Mouse (Mus musculus): ENCODE measurements around the gene Pkd1. TPM values are rescaled to one million over a fixed set of nuclear protein-coding genes. Genes with fewer than 3 reads are reported as not detected.
A peak's percentile ranks its signal among the peaks of the same experiment; 100 is the strongest.

Gene Pkd1
- polyA plus RNA-seq, 1 experiment from 2014 or later = 20.5 TPM

DNA sequence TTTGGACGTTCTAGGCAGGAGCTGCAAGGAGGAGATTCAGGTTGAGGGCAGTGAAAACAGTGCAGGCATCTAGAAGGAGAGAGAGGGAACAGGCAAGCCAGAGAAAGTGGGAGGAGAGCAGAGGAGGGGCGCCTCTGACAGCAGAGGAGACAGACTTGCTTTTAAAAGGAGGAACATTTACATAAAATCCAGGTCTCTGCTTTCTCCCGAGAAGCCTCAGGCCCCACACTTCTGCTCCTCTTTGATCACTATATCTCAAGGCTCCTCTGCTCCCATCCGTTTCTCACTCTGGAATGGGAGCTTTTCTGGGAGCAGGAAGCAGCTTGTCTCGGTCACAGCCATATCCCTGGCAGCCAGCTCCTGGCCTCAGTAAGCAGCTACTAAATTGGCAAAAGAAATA, 14.3 kb upstream of the Pkd1 start:
- Histone ChIP-seq H3K4me1 (peaks cover 28% of the 10 kb centered on the region), H3K27ac (no peak overlapping the region), H3K4me2 (replicated peaks) (no peak overlapping the region), H3K36me3 (0 out of 2 replicates have a peak, but pooled peaks cover under 1% of the 10 kb centered on the region), H3K4me3 (no peak overlapping the region), H3K9me3 (replicated peaks) (no peaks in the 10 kb centered on the region), H3K27me3 (no peaks in the 10 kb centered on the region), H3K9ac (no peak overlapping the region)
- 60% methylated on average over 5 of the region's 5 CpGs for WGBS
- ATAC-seq (ENCODE audit: low FRiP score) = no peak

GRCm38 (mm10) chr17:24537536-24537935, 12.1 kb upstream of the Pkd1 start:
- WGBS = 42% methylated on average over 3 of the region's 3 CpGs
- no peak overlapping the region for H3K27ac ChIP-seq
- H3K36me3 ChIP-seq = no peaks in the 10 kb centered on the region
- no peak overlapping the region for H3K4me3 ChIP-seq
- no peaks in the 10 kb centered on the region for H3K27me3 ChIP-seq
- peak overlapping the region; percentile 8; the same call in 1 of the 2 replicates for H3K9ac ChIP-seq
- ATAC-seq (ENCODE audit: low FRiP score) = no peak
- H3K4me2 ChIP-seq (replicated peaks) = no peak overlapping the region
- peaks cover 14% of the 10 kb centered on the region for H3K4me1 ChIP-seq
- no peaks in the 10 kb centered on the region for H3K9me3 ChIP-seq (replicated peaks)

DNA sequence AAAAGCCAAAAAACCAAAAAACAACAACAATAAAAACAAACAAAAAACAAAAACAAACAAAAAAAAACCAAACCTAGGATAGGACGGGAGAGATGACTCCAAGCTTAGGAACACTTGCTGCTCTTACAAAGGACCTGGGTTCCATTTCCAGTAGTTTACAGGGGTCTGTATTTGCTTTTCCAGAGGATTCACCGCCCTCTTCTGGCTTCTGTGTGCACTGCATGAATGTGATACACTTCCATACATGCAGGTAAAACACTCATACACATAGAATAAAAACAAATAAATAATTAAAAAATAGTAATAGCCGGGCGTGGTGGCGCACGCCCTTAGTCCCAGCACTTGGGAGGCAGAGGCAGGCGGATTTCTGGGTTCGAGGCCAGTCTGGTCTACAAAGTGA, 10.7 kb upstream of the Pkd1 start:
- Histone ChIP-seq H3K4me1 (peaks cover 3% of the 10 kb centered on the region; the same call in 1 of the 2 replicates), H3K9ac (no peak overlapping the region), H3K4me2 (replicated peaks) (no peak overlapping the region), H3K36me3 (no peaks in the 10 kb centered on the region), H3K27ac (no peak overlapping the region), H3K27me3 (no peaks in the 10 kb centered on the region), H3K9me3 (replicated peaks) (no peaks in the 10 kb centered on the region), H3K4me3 (no peak overlapping the region)
- WGBS = 70% methylated on average over 8 of the region's 8 CpGs
- no peak for ATAC-seq (ENCODE audit: low FRiP score)

- no peak overlapping the region for H3K4me2 ChIP-seq (replicated peaks)
- no peaks in the 10 kb centered on the region for H3K9me3 ChIP-seq (replicated peaks)
- no peaks in the 10 kb centered on the region for H3K36me3 ChIP-seq
- no peak overlapping the region for H3K27ac ChIP-seq
- H3K9ac ChIP-seq = no peak overlapping the region
- peaks cover 3% of the 10 kb centered on the region for H3K4me1 ChIP-seq
- 7% methylated on average over 3 of the region's 3 CpGs for WGBS
- no peak for ATAC-seq (ENCODE audit: low FRiP score)
- no peak overlapping the region for H3K4me3 ChIP-seq
- peaks cover 6% of the 10 kb centered on the region; the same call in 1 of the 2 replicates for H3K27me3 ChIP-seq
These were observed 9.3 kb upstream of the Pkd1 start for GRCm38 (mm10) chr17:24540375-24540774.

- H3K4me1 ChIP-seq = peaks cover 7% of the 10 kb centered on the region
- no peak for ATAC-seq (ENCODE audit: low FRiP score)
- peaks cover 27% of the 10 kb centered on the region for H3K27me3 ChIP-seq
- 28% methylated on average over 12 of the region's 12 CpGs for WGBS
- H3K36me3 ChIP-seq = no peaks in the 10 kb centered on the region
- H3K9me3 ChIP-seq (replicated peaks) = no peaks in the 10 kb centered on the region
- peak overlapping the region; percentile 7 for H3K4me2 ChIP-seq (replicated peaks)
- H3K27ac ChIP-seq = no peak overlapping the region
- no peak overlapping the region for H3K4me3 ChIP-seq
- H3K9ac ChIP-seq = no peak overlapping the region
These were observed 5.0 kb upstream of the Pkd1 start for GRCm38 (mm10) chr17:24544613-24545012.

- Histone ChIP-seq H3K4me1 (peaks cover 7% of the 10 kb centered on the region), H3K36me3 (no peaks in the 10 kb centered on the region), H3K9ac (no peak overlapping the region), H3K27ac (no peak overlapping the region), H3K4me2 (replicated peaks) (no peak overlapping the region), H3K4me3 (no peak overlapping the region), H3K27me3 (peaks cover 27% of the 10 kb centered on the region), H3K9me3 (replicated peaks) (no peaks in the 10 kb centered on the region)
- WGBS = 85% methylated on average over 2 of the region's 2 CpGs
- ATAC-seq (ENCODE audit: low FRiP score) = no peak
These were observed 4.4 kb upstream of the Pkd1 start for GRCm38 (mm10) chr17:24545247-24545646.

GRCm38 (mm10) chr17:24546234-24546633, 3.4 kb upstream of the Pkd1 start:
- H3K36me3 ChIP-seq = no peaks in the 10 kb centered on the region
- ATAC-seq (ENCODE audit: low FRiP score) = no peak
- H3K4me3 ChIP-seq = no peak overlapping the region
- H3K9ac ChIP-seq = no peak overlapping the region
- H3K9me3 ChIP-seq (replicated peaks) = no peaks in the 10 kb centered on the region
- H3K4me1 ChIP-seq = peaks cover 13% of the 10 kb centered on the region
- WGBS = 79% methylated on average over 3 of the region's 3 CpGs
- H3K4me2 ChIP-seq (replicated peaks) = no peak overlapping the region
- peaks cover 27% of the 10 kb centered on the region for H3K27me3 ChIP-seq
- no peak overlapping the region for H3K27ac ChIP-seq

- Histone ChIP-seq H3K27me3 (peaks cover 27% of the 10 kb centered on the region), H3K9me3 (replicated peaks) (no peaks in the 10 kb centered on the region), H3K4me1 (peaks cover 28% of the 10 kb centered on the region), H3K4me3 (no peak overlapping the region), H3K36me3 (no peaks in the 10 kb centered on the region), H3K4me2 (replicated peaks) (peak overlapping the region; percentile 84), H3K27ac (no peak overlapping the region), H3K9ac (no peak overlapping the region)
- WGBS = 39% methylated on average over 9 of the region's 9 CpGs
- ATAC-seq (ENCODE audit: low FRiP score) = no peak
These were observed 1.2 kb upstream of the Pkd1 start for GRCm38 (mm10) chr17:24548435-24548834.

- no peak overlapping the region for H3K9ac ChIP-seq
- H3K4me3 ChIP-seq = peak overlapping the region; percentile 91
- H3K36me3 ChIP-seq = no peaks in the 10 kb centered on the region
- 4% methylated on average over 23 of the region's 23 CpGs for WGBS
- peaks cover 28% of the 10 kb centered on the region for H3K4me1 ChIP-seq
- H3K9me3 ChIP-seq (replicated peaks) = no peaks in the 10 kb centered on the region
- 0 out of 2 replicates have a peak overlapping the region, but pooled peaks have one; percentile 99 for H3K27ac ChIP-seq
- H3K4me2 ChIP-seq (replicated peaks) = peak overlapping the region; percentile 84
- peak; percentile 1; the same call in 1 of the 2 replicates for ATAC-seq (ENCODE audit: low FRiP score)
- H3K27me3 ChIP-seq = peaks cover 27% of the 10 kb centered on the region
These were observed 565 bp upstream of the Pkd1 start for GRCm38 (mm10) chr17:24548921-24549617.

GRCm38 (mm10) chr17:24550416-24551049, 899 bp downstream of the Pkd1 start:
- H3K27me3 ChIP-seq = peaks cover 21% of the 10 kb centered on the region
- peak; percentile 90 for ATAC-seq (ENCODE audit: low FRiP score)
- H3K4me1 ChIP-seq = peaks cover 28% of the 10 kb centered on the region
- no peaks in the 10 kb centered on the region for H3K9me3 ChIP-seq (replicated peaks)
- H3K9ac ChIP-seq = peak overlapping the region; percentile 92
- H3K4me2 ChIP-seq (replicated peaks) = peak overlapping the region; percentile 84
- peak overlapping the region; percentile 99 for H3K27ac ChIP-seq
- under 1% methylated on average over 44 of the region's 44 CpGs for WGBS
- H3K4me3 ChIP-seq = peak overlapping the region; percentile 91
- H3K36me3 ChIP-seq = no peaks in the 10 kb centered on the region

GRCm38 (mm10) chr17:24551050-24551444, 1.4 kb downstream of the Pkd1 start:
- WGBS = 63% methylated on average over 3 of the region's 3 CpGs
- no peaks in the 10 kb centered on the region for H3K36me3 ChIP-seq
- ATAC-seq (ENCODE audit: low FRiP score) = no peak
- peak overlapping the region; percentile 92 for H3K9ac ChIP-seq
- H3K4me3 ChIP-seq = peak overlapping the region; percentile 91
- H3K27me3 ChIP-seq = peaks cover 21% of the 10 kb centered on the region
- no peaks in the 10 kb centered on the region for H3K9me3 ChIP-seq (replicated peaks)
- peak overlapping the region; percentile 84 for H3K4me2 ChIP-seq (replicated peaks)
- peak overlapping the region; percentile 99 for H3K27ac ChIP-seq
- H3K4me1 ChIP-seq = peaks cover 28% of the 10 kb centered on the region

DNA sequence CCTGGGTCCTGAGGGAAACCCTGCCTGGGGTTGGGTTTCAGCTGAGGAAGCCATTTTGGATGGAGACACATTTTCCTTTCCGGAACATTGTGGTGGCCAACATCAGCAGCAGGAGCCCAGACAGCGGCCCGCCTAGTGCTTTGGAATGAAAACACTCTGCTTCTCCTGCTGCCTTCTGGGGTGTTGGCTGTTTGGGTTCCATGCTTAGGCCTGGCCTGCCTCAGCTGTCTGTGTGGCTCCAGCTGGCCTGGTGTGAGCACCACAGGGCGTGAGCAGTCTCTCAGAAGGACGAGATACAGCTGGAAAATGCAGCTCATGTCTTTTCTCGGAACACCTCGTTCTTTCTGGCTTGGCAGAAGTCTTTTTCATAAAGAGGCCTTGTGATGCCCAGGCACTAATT, 7.5 kb downstream of the Pkd1 start:
- Histone ChIP-seq H3K4me3 (no peak overlapping the region), H3K36me3 (no peaks in the 10 kb centered on the region), H3K9me3 (replicated peaks) (no peaks in the 10 kb centered on the region), H3K4me2 (replicated peaks) (no peak overlapping the region), H3K27ac (no peak overlapping the region), H3K27me3 (no peaks in the 10 kb centered on the region), H3K4me1 (peaks cover 33% of the 10 kb centered on the region), H3K9ac (no peak overlapping the region)
- ATAC-seq (ENCODE audit: low FRiP score) = no peak
- WGBS = 88% methylated on average over 7 of the region's 7 CpGs

Data from hindbrain, embryonic 12.5 days (tissue).